16 mouse cellular contexts compared by ENCODE assay signal in the genomic region with DNA sequence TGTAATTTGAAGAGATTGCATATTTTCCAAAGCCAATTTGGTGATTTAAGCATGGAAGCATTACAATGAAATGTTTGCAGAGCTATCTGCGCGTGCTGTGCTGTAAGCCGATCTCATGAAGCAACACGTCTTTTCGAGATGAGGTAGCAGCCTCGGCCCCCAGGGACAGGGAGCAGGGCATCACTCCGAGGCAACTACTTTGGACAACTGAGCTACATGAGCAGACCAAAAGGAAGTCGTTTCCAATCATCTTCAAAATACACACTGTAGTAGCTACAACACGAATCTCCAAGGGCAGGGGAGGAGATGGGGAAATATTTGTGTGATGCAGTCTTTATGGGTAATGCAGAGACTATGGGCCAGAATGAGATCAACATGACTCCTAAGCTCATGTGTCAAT. TPM values are rescaled to one million over a fixed set of nuclear protein-coding genes. Genes with fewer than 3 reads are reported as not detected.
DNase-seq lines count a peak whose midpoint lies in the region; ATAC-seq lines count a peak whose summit lies in the region.
"Had no signal": no experiment of that assay in that cellular context is flagged by ENCODE, and none has a peak within 500 bp of the region (broad histone marks: within the 10 kb centered on the region; RNA-seq: fewer than 3 reads in every experiment).

No protein-coding gene starts in this region.

- H3K9ac ChIP-seq in forebrain, embryonic 16.5 days (replicated peaks; ENCODE audit: low read depth, low read length) = no peak overlapping the region
- H3K9ac ChIP-seq: hindbrain, embryonic 12.5 days; kidney, embryonic 15.5 days; limb, embryonic 13.5 days; midbrain, embryonic 12.5 days had no signal

- no peak overlapping the region for H3K4me3 ChIP-seq in heart, embryonic 10.5 days
- H3K4me3 ChIP-seq in forebrain, embryonic 16.5 days (replicated peaks; ENCODE audit: low read length) = no peak overlapping the region
- H3K4me3 ChIP-seq: heart, adult 2 months; hindbrain, embryonic 12.5 days; kidney, embryonic 15.5 days; limb, embryonic 13.5 days; midbrain, embryonic 12.5 days had no signal

- no peaks in the 10 kb centered on the region for H3K27me3 ChIP-seq in heart, embryonic 10.5 days (ENCODE audit: insufficient read depth, poor library complexity, severe bottlenecking)
- H3K27me3 ChIP-seq in forebrain, embryonic 16.5 days (replicated peaks; ENCODE audit: control insufficient read depth, insufficient read depth, low read length) = no peaks in the 10 kb centered on the region
- H3K27me3 ChIP-seq: hindbrain, embryonic 12.5 days; kidney, embryonic 15.5 days; limb, embryonic 13.5 days; midbrain, embryonic 12.5 days had no signal

- no peak overlapping the region for H3K27ac ChIP-seq in heart, embryonic 10.5 days
- H3K27ac ChIP-seq in forebrain, embryonic 16.5 days (ENCODE audit: low read length) = no peak overlapping the region
- H3K27ac ChIP-seq: heart, adult 2 months; hindbrain, embryonic 12.5 days; kidney, embryonic 15.5 days; limb, embryonic 13.5 days; midbrain, embryonic 12.5 days had no signal

- 81% methylated on average over 9 of the region's 9 CpGs for WGBS in heart, embryonic 10.5 days
- WGBS in forebrain, embryonic 16.5 days = 89% methylated on average over 9 of the region's 9 CpGs

- no peaks in the 10 kb centered on the region for H3K36me3 ChIP-seq in heart, embryonic 10.5 days
- H3K36me3 ChIP-seq in forebrain, embryonic 16.5 days (ENCODE audit: control insufficient read depth, insufficient read depth) = no peaks in the 10 kb centered on the region
- H3K36me3 ChIP-seq: hindbrain, embryonic 12.5 days; kidney, embryonic 15.5 days; limb, embryonic 13.5 days; midbrain, embryonic 12.5 days had no signal

- no peaks in the 10 kb centered on the region for H3K9me3 ChIP-seq in heart, embryonic 10.5 days
- no peaks in the 10 kb centered on the region; the same call in 1 of the 2 replicates for H3K9me3 ChIP-seq in forebrain, embryonic 16.5 days (ENCODE audit: control insufficient read depth, low read length)
- H3K9me3 ChIP-seq: hindbrain, embryonic 12.5 days; kidney, embryonic 15.5 days; limb, embryonic 13.5 days; midbrain, embryonic 12.5 days had no signal

- peak; percentile 31 to 37 for DNase-seq in heart, adult 18-20 months
- DNase-seq in heart, embryonic 10.5 days (ENCODE audit: low spot score) = no peak
- peak; percentile 88 for DNase-seq in NIH3T3 (ENCODE audit: low read depth)
- peak; percentile 67 for DNase-seq in gastrocnemius, adult 18-20 months (ENCODE audit: low spot score)
- DNase-seq in heart, postnatal 4 days = peak; percentile 62
- DNase-seq in left cerebral cortex, adult 9 months (ENCODE audit: low spot score in 2 of 2) = no peak
- DNase-seq: adrenal gland, postnatal 36 days; B cell, adult 2 months; cerebellum, adult 9-11 months; right cerebral cortex, postnatal 25 days had no signal

- ATAC-seq in forebrain, embryonic 16.5 days = no peak

- H3K4me2 ChIP-seq in forebrain, embryonic 16.5 days (ENCODE audit: low read length) = no peak overlapping the region
- H3K4me2 ChIP-seq: hindbrain, embryonic 12.5 days; kidney, embryonic 15.5 days; limb, embryonic 13.5 days; midbrain, embryonic 12.5 days had no signal

- H3K4me1 ChIP-seq in heart, embryonic 10.5 days = no peaks in the 10 kb centered on the region
- H3K4me1 ChIP-seq in forebrain, embryonic 16.5 days (replicated peaks; ENCODE audit: control insufficient read depth, insufficient read depth, low read length) = no peaks in the 10 kb centered on the region
- H3K4me1 ChIP-seq: hindbrain, embryonic 12.5 days; limb, embryonic 13.5 days; midbrain, embryonic 12.5 days had no signal

RNA-seq across cellular contexts. Expression of a gene that starts 9.9 kb away (rescaled TPM):
- total RNA-seq in heart, adult 18-20 months (2021) = 10 to 100 TPM; 36.1 to 37.0 TPM
- 9.1 and 11.4 TPM in 2 replicates for polyA plus RNA-seq in heart, embryonic 10.5 days (2016; fragmentation: Nextera tagmentation; extraction: Ambion mirVana)
- 10 to 100 TPM; 24.5 to 29.5 TPM for total RNA-seq in gastrocnemius, adult 18-20 months (2021)
- 10 to 100 TPM; 45.9 to 46.7 TPM for total RNA-seq in heart, postnatal 4 days (2021)
- 15.0 and 17.4 TPM in 2 replicates for polyA plus RNA-seq in forebrain, embryonic 16.5 days (2015; fragmentation: Nextera tagmentation; extraction: Ambion mirVana)

Comparison
In these comparisons a context has a peak if more than half of its experiments do, and no peak if none do; other contexts are left out.
1. DNase-seq: peak in heart, adult 18-20 months (2 of 2), NIH3T3 (single experiment), gastrocnemius, adult 18-20 months (single experiment) and heart, postnatal 4 days (single experiment); none in heart, embryonic 10.5 days (single experiment) and left cerebral cortex, adult 9 months (0 of 2).